Mouse (Mus musculus) macrophage (primary cell): ENCODE data around the gene Stambpl1. TPM values are rescaled to one million over a fixed set of nuclear protein-coding genes. Genes with fewer than 3 reads are reported as not detected.

Experiments used
- H3K27ac ChIP-seq: fragments of 350-480 bp; formaldehyde crosslinking; 2 replicates; pipeline ENCODE4 v1.9.0; 2021
- H3K36me3 ChIP-seq: fragments of 350-480 bp; formaldehyde crosslinking; 2 replicates; pipeline ENCODE4 v1.9.0; 2021; ENCODE audit errors: inconsistent target
- H3K4me3 ChIP-seq: fragments of 350-480 bp; formaldehyde crosslinking; 2 replicates; pipeline ENCODE4 v1.9.0; 2021; ENCODE audit errors: inconsistent target
- H3K79me2 ChIP-seq: fragments of 350-480 bp; formaldehyde crosslinking; 2 replicates; pipeline ENCODE4 v1.9.0; 2021; ENCODE audit errors: inconsistent target
- WGBS: methylation state at CpG from one replicate; pipeline ENCODE4 v1.1.7; 2026; ENCODE audit warnings: inconsistent platforms; ENCODE audit not compliant: missing documents; 5-methylcytosine and 5-hydroxymethylcytosine counted together
- polyA plus RNA-seq: library from polyadenylated mRNA; stranded (reverse); fragments of 250-400 nt; gene quantifications from 3 replicates; pipeline ENCODE4 v1.2.4, GENCODE M21; 2018; ENCODE audit warnings: inconsistent platforms

Gene Stambpl1
- polyA plus RNA-seq, 1 experiment from 2014 or later = 22.2 TPM

DNA sequence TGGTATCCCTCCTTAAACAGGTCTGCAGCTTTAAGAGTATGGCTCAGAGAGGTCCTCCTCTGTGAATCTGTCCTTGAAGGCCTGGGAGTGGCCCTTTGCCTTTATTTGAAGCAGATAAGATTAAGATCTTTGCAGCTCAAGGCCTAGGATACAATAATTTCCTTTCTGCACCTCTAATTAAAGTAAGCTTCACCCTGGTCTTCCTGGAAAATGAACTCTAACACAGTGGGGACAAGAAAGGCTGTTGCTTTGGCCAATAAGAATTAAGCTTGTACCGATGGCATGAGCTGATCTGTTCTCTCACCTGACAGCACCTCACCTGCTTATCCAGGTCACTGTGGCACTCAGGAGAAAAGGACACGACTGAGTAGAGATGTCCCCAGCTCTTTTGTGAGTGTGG, 18.8 kb downstream of the Stambpl1 start:
- 82% methylated on average over 2 of the region's 2 CpGs for WGBS

DNA sequence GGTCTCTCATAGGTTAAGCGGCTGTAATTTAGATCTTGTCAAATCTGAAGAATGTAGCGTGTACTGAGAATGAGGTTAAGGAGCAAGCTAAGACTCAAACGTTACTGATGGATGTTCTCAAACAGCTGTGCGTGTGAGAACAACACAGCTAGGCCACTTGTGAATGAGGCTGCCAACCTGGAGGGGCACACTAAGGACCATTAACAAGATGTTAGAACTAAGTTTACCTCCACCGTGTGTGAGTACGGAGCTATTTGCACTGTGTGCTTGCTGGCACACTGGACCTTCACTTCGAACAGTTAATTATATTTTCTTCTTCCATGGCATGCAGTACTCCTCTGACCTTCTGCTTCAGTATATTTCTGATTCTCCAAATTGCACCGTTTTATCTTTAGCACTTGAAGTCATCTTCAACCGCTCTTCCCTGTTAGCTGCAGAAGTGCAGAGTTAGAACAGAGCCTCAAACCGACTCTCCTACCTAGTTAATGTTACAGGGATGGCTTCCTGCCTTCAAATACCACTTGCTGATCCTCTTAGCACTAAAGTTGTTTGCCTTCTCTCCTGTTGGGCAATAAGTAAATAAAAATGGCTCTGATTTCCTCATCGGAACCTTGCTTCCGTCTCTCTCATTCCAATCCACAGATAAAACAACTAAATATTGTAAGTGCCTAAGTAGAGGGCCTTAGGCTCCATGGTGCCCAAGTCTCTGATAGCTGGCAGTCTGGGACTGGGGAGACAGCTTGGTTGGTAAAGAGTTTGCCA, 20.6 kb downstream of the Stambpl1 start:
- Histone ChIP-seq H3K4me3 (no peak overlapping the region), H3K79me2 (peaks cover 99% of the 10 kb centered on the region), H3K36me3 (no peaks in the 10 kb centered on the region), H3K27ac (no peak overlapping the region)
- 91% methylated on average over 12 of the region's 12 CpGs for WGBS

More for the DNA sequence above, 18.8 kb downstream of the Stambpl1 start:
- Histone ChIP-seq H3K36me3 (no peaks in the 10 kb centered on the region), H3K27ac (no peak overlapping the region), H3K79me2 (peaks cover 94% of the 10 kb centered on the region), H3K4me3 (no peak overlapping the region)

DNA sequence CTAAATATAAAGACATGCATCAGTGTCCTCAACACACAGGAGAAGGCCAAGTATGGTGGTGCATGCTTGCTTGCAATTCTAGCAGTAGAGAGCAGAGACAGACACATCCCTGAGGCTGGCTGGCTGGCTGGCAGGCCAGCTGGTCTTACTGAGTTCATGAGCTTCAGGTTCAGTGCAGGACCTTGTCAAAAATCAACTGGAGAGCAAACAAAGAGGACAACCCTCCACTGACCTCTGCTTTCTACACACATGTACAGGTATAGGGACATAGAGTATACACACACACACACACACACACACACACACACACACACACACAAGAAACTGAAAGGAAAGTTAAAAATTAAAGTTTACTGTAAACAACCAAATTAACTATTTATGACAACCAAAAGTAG, 21.2 kb downstream of the Stambpl1 start:
- Histone ChIP-seq H3K79me2 (peaks cover 96% of the 10 kb centered on the region), H3K4me3 (no peak overlapping the region), H3K36me3 (no peaks in the 10 kb centered on the region), H3K27ac (no peak overlapping the region)

DNA sequence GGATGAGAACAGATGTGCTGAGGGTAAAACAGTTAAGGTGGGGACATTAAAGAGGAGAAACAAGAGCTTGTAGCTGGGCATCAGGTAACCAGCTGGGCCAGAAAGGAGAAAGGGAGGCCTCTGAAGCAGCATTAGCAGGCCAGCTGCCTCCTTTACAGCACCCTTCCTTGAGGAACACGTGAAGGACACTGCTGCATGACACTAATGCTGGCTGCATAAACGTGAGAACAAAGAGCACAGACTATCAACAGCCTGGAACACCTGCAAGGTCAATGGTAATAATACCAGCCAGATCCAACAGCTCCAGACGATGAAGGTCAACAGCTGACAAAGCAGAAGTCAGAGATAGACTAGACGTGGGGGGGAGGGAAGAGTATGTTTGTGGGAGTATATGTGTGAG, 22.1 kb downstream of the Stambpl1 start:
- no peak overlapping the region for H3K27ac ChIP-seq
- H3K79me2 ChIP-seq = peaks cover 87% of the 10 kb centered on the region
- H3K36me3 ChIP-seq = no peaks in the 10 kb centered on the region
- no peak overlapping the region for H3K4me3 ChIP-seq
- 86% methylated on average over 4 of the region's 4 CpGs for WGBS

DNA sequence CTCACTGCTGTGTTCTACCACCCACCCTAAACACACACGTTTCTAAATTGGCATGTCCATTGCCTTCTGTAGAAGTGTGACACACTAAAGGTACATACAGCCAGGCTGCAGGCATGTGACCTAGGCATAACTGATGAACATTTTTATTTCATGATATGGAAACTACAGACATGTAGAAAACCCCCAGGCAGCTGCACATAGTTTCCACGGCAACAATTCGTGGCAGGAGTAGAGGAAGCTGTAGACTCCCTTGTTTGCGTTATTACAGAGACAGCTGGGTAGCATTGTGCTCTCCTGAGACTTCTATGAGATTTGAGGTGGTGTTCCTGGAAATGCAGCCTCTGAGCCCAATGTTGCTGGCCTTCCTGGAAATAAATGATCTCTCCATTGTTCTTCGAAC, 24.9 kb downstream of the Stambpl1 start:
- no peak overlapping the region for H3K27ac ChIP-seq
- H3K36me3 ChIP-seq = peaks cover 22% of the 10 kb centered on the region; the same call in 1 of the 2 replicates

DNA sequence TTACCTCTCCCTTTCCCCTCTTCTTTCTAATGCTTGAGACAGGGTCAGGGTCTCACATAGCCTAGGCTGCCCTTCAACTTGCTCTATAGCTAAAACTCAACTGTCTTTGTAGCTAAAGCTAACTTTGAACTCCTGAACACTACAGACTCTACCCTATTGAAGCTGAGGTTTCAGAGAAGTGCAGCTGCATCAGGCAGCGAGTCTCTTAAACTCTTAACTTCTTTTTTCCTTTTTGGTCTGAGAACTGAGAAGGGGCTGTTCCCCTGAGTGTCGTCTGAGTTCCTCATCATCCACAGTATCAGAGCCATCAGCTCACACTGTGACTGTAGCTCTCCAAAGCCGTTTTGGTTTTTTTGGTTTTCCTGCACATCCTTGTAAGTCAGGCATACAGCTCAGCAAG, 25.7 kb downstream of the Stambpl1 start:
- 24% methylated on average over 3 of the region's 3 CpGs for WGBS
- peaks cover 22% of the 10 kb centered on the region; the same call in 1 of the 2 replicates for H3K36me3 ChIP-seq

More for the DNA sequence above, 24.9 kb downstream of the Stambpl1 start:
- H3K4me3 ChIP-seq = no peak overlapping the region
- 62% methylated on average over 5 of the region's 5 CpGs for WGBS
- H3K79me2 ChIP-seq = peaks cover 59% of the 10 kb centered on the region

DNA sequence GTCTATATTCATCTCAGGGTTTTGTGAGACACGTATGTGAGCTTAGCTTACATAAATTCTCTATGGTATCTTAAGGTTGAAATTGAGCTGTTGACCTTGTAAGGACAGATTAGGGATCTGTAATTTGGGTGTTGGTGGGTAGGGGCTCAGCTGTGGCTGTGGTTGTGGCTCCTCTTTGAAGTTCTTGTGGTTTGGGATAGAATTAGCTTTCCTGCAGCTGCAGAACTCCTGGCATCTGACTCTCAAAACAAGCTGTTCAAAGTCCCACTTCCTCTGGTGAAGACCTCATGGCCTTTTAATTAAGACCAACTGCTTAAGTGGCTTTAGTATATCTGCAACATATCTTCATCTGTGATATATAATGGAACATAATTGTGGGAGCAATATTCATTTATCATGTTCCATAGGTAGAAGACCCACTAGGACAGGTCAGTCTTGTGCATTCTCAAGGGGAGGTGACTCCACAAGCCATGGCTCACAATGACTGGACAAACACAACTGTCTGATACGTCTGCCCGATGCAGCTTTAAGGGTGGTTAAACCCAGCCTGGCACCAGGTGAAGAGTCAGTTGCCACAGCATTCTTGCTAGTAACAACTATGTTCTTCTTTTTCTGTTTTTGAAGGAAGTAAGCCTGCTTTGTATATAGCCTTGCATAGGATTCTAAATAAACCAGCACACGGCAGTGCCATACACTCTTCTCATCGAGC, 27.4 kb downstream of the Stambpl1 start:
- WGBS = 49% methylated on average over 5 of the region's 5 CpGs
- no peak overlapping the region for H3K27ac ChIP-seq
- H3K36me3 ChIP-seq = peaks cover 22% of the 10 kb centered on the region; the same call in 1 of the 2 replicates
- H3K79me2 ChIP-seq = peaks cover 39% of the 10 kb centered on the region
- no peak overlapping the region for H3K4me3 ChIP-seq

More for the DNA sequence above, 25.7 kb downstream of the Stambpl1 start:
- H3K79me2 ChIP-seq = peaks cover 53% of the 10 kb centered on the region
- no peak overlapping the region for H3K27ac ChIP-seq
- H3K4me3 ChIP-seq = no peak overlapping the region

DNA sequence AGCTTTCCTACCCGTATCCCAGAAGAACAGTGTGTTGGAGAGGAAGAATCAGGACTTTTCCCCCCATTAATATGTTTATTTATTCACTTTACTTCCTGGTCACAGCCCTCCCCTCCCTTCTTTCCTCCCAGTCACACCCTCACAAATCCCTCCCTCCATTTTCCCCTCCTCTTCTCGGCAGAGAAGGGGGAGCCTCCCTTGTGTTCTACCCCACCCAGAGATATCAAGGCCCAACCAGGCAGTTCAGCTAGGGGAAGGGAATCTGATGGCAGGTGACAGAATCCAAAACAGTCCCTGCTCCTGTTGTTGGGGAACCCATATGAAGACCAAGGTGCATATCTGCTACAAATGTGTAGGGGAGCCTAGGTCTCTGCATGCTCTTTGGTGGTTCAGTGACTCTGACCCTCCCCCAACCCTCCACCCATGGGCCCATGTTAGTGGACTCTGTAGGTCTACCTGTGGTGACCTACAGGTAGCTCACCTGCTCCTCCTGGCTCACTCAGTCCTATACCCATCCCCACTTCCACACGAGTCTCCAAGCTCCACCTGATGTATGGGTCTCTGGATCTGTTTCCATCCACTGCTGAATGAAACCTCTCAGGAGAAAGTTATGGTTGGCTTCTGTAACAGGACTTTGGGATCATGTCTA, 28.8 kb downstream of the Stambpl1 start:
- 91% methylated on average over 3 of the region's 3 CpGs for WGBS
- Histone ChIP-seq H3K79me2 (peaks cover 31% of the 10 kb centered on the region; the same call in 1 of the 2 replicates), H3K27ac (no peak overlapping the region), H3K36me3 (peaks cover 22% of the 10 kb centered on the region; the same call in 1 of the 2 replicates), H3K4me3 (no peak overlapping the region)

DNA sequence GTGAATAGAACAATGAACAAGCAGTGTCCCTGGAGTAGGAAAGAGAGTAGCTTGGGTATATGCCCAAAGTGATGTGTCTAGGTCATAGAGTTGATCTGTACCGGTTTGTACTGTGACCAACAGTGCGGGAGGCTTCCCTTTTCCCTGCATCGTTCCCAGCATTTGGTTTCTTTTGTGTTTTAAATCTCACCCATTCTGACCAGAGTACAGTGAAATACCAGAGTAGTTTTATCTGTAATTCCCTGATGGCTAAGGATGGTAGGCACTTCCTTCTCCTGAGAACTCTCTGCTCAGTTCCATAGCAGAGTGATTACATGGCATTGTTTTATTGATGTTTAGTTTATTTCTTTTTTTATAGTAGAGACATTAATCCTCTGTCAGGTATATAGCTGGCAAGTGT, 30.8 kb downstream of the Stambpl1 start:
- 94% methylated on average over 3 of the region's 3 CpGs for WGBS
- no peak overlapping the region for H3K27ac ChIP-seq
- peaks cover 12% of the 10 kb centered on the region; the same call in 1 of the 2 replicates for H3K79me2 ChIP-seq
- peaks cover 39% of the 10 kb centered on the region; the same call in 1 of the 2 replicates for H3K36me3 ChIP-seq
- H3K4me3 ChIP-seq = no peak overlapping the region

DNA sequence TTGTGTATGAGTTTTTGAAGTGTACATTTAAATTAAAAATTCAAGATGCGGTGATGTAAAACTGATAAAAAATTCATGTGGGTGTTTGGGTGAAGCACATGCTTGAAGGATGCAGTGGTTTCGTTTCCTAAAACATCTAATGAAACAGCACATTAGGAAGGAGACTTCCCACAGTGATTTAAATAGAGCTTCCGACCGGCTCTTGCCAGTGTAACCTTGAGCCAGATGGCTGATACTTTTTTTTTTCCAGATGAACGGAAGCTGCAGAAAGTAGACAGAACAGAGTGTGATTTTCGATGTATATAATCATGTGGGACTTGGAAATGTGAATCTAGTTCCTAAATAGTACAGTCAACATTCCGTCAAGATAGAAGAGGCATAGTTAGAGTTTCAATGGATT, 39.6 kb downstream of the Stambpl1 start:
- 75% methylated on average over 7 of the region's 7 CpGs for WGBS
- H3K4me3 ChIP-seq = no peak overlapping the region

DNA sequence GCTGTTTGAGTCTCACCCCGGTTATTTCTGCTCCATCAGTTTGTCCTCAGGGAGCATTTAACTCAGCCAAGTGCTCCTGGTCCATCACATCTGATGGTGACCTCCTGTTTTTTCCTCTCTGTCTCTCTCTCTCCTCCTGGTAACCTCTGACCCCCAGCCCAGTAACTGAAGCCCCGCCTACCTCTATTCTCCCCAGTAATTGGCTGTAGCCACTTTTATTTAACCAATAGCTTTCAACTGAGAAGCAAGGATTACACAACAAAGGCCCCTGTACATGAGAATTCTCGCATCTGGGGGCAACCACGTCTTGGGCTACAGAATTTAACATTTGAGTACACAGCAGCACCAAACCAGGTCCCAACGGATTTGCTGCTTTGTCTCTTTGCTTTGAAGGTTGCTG, 40.3 kb downstream of the Stambpl1 start:
- 94% methylated on average over 5 of the region's 5 CpGs for WGBS

More for the DNA sequence above, 39.6 kb downstream of the Stambpl1 start:
- Histone ChIP-seq H3K36me3 (peaks cover 74% of the 10 kb centered on the region), H3K79me2 (no peaks in the 10 kb centered on the region), H3K27ac (no peak overlapping the region)

DNA sequence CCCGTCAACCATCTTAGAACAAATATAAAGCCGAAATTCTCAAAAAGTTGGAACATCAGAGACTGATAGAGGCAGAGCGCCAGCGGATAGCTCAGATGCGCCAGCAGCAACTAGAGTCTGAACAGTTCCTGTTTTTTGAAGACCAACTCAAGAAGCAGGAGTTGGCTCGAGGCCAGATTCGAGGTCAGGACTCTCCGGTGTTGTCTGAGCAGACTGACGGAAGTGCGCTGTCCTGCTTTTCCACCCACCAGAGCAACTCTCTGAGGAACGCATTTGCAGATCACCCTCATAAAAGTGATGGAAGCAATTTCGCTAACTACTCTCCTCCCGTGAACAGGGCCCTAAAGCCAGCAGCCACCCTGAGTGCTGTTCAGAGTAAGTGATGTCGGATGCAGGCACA, 41.9 kb downstream of the Stambpl1 start:
- H3K27ac ChIP-seq = no peak overlapping the region
- no peak overlapping the region for H3K4me3 ChIP-seq
- peaks cover 77% of the 10 kb centered on the region for H3K36me3 ChIP-seq
- H3K79me2 ChIP-seq = no peaks in the 10 kb centered on the region
- WGBS = 66% methylated on average over 14 of the region's 14 CpGs

More for the DNA sequence above, 40.3 kb downstream of the Stambpl1 start:
- H3K27ac ChIP-seq = no peak overlapping the region
- peaks cover 74% of the 10 kb centered on the region for H3K36me3 ChIP-seq
- H3K79me2 ChIP-seq = no peaks in the 10 kb centered on the region
- no peak overlapping the region for H3K4me3 ChIP-seq

DNA sequence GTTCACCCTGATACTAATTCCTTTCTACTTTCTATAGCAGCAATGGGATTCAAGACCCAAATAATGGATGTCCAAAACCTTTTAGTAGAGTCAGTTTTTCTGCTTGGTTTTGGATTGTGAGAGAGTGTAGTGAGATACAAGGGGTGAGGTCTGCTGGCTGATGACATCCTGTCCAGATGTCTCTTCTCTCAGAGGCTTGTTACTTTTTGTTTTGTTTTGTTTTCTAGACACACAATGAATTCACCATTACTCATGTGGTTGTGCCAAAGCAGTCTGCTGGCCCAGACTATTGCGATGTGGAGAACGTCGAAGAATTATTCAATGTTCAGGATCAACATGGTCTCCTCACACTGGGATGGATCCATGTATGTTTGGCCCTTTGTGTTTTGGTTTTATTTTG, 44.0 kb downstream of the Stambpl1 start:
- H3K36me3 ChIP-seq = peaks cover 82% of the 10 kb centered on the region
- H3K27ac ChIP-seq = no peak overlapping the region
- H3K4me3 ChIP-seq = no peak overlapping the region
- WGBS = 100% methylated on average over 3 of the region's 3 CpGs
- H3K79me2 ChIP-seq = no peaks in the 10 kb centered on the region

DNA sequence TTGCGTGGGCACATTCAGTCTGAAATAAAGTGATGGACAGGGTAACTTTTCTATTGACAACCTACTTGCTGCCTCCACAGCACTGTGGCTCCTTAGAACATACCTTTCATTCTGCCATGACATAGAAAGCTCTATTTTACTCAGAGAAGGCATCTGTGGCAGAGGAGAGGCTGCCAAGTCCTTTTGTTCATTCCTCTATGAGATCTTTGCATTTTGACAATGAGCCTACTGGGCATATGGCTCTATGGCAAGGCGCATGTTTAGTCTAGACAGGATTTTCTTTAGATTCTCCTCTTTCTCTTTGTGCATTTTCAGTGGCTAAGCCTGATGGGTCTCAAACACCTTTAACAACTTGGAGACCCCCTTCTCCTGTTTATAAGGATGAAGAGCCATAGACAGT, 45.7 kb downstream of the Stambpl1 start:
- Histone ChIP-seq H3K79me2 (no peaks in the 10 kb centered on the region), H3K36me3 (peaks cover 71% of the 10 kb centered on the region), H3K27ac (no peak overlapping the region), H3K4me3 (no peak overlapping the region)
- WGBS = 97% methylated on average over 2 of the region's 2 CpGs
